Mouse (Mus musculus) liver, adult 2 months (tissue): ENCODE data around the gene Map4k2.

Experiments
- CTCF ChIP-seq: fragments of 200-500 bp; IDR thresholded peaks from 2 replicates; pipeline ENCODE4 v1.5.1; 2011; ENCODE audit warnings: low read depth, low read length, control low read depth
- POLR2A ChIP-seq: fragments of 200-500 bp; IDR thresholded peaks from 2 replicates; pipeline ENCODE4 v1.6.1; 2011; ENCODE audit warnings: low read length, control low read depth; ENCODE audit not compliant: insufficient read depth; ENCODE audit errors: extremely low read depth

- TF ChIP-seq CTCF (no peak), POLR2A (no peak)
Observed at GRCm38 (mm10) chr19:6342276-6342933, 1.5 kb downstream of the Map4k2 start.
